Mouse (Mus musculus) liver, embryonic 14.5 days (tissue): Measurements from ENCODE around the gene Edem2. TPM values are rescaled to one million over a fixed set of nuclear protein-coding genes. Genes with fewer than 3 reads are reported as not detected.
"Not testable (repeated sequence)": the region's sequence is repeated elsewhere in the genome, so short reads cannot be mapped to it uniquely, and the experiment has no call there.

ENCODE experiments used
- ATAC-seq: fragments of 200-750 bp; cut with Nextera tagmentation; 2 replicates; pipeline ENCODE4 v1.8.0; 2017; ENCODE audit warnings: moderate number of reproducible peaks, mild to moderate bottlenecking, moderate library complexity; ENCODE audit not compliant: insufficient read depth
- DNase-seq, 3 experiments: peaks; one replicate each; pipeline ENCODE4 v3.0.0-alpha.2; 2012 to 2013; ENCODE audit warnings: low read depth in 3 of 3, low spot score in 3 of 3
- H3K27ac ChIP-seq: fragments of 300-500 bp; sonication (generic); 2 replicates; pipeline ENCODE4 v1.5.1; 2014; ENCODE audit warnings: moderate library complexity, mild to moderate bottlenecking, control low read depth, inconsistent platforms
- H3K27me3 ChIP-seq: fragments of 300-500 bp; sonication (generic); 2 replicates; pipeline ENCODE4 v1.6.1; 2014; ENCODE audit warnings: mild to moderate bottlenecking, low read length, moderate library complexity; ENCODE audit not compliant: control insufficient read depth, insufficient read depth
- H3K36me3 ChIP-seq: fragments of 300-500 bp; sonication (generic); replicated peaks from 2 replicates; pipeline ENCODE4 v1.6.1; 2014; ENCODE audit warnings: low read depth; ENCODE audit not compliant: control insufficient read depth, insufficient read depth
- H3K4me1 ChIP-seq, 2 experiments: fragments of 200-500 bp in 1 of 2; fragments of 300-500 bp in 1 of 2; sonication (generic) in 1 of 2; replicated peaks; 2 replicates each; pipeline ENCODE4 v1.6.1; 2012 to 2014; ENCODE audit warnings: antibody characterized with exemption in 1 of 2, inconsistent platforms in 1 of 2, low read length in 1 of 2; ENCODE audit not compliant: control insufficient read depth in 2 of 2, insufficient read depth in 2 of 2
- H3K4me2 ChIP-seq: fragments of 300-500 bp; sonication (generic); 2 replicates; pipeline ENCODE4 v1.6.1; 2014; ENCODE audit warnings: low read depth, mild to moderate bottlenecking, control low read depth, moderate library complexity
- H3K4me3 ChIP-seq, 2 experiments: fragments of 200-500 bp in 1 of 2; fragments of 300-500 bp in 1 of 2; sonication (generic) in 1 of 2; 2 replicates each; pipeline ENCODE4 v1.5.1; 2012 to 2014; ENCODE audit warnings: low read depth in 2 of 2, low read length in 2 of 2, mild to moderate bottlenecking in 2 of 2, control low read depth in 1 of 2, inconsistent platforms in 1 of 2, moderate library complexity in 1 of 2; ENCODE audit not compliant: insufficient read depth in 1 of 2
- H3K9ac ChIP-seq: fragments of 300-500 bp; sonication (generic); replicated peaks from 2 replicates; pipeline ENCODE4 v1.6.1; 2014; ENCODE audit warnings: mild to moderate bottlenecking, control low read depth, moderate library complexity
- H3K9me3 ChIP-seq: fragments of 300-500 bp; sonication (generic); 2 replicates; pipeline ENCODE4 v1.6.1; 2016; ENCODE audit warnings: low read length, mixed read lengths; ENCODE audit not compliant: control insufficient read depth
- CTCF ChIP-seq: IDR thresholded peaks from 2 replicates; pipeline ENCODE4 v1.5.1; 2016; ENCODE audit warnings: antibody characterized with exemption, low read depth, control low read depth
- EP300 ChIP-seq: IDR thresholded peaks from 2 replicates; pipeline ENCODE4 v1.6.1; 2016; ENCODE audit warnings: antibody characterized with exemption, low read depth
- WGBS: fragments of 180-500 bp; shearing (Covaris S2); extraction: QIAGEN DNeasy Blood & Tissue Kit; methylation state at CpG from one replicate; pipeline ENCODE4 v1.1.7; 2014; ENCODE audit not compliant: insufficient replicate concordance; 5-methylcytosine and 5-hydroxymethylcytosine counted together
- polyA plus RNA-seq, 2 experiments: library from polyadenylated mRNA; depleted of rRNA in 1 of 2; stranded (reverse) in 1 of 2; unstranded in 1 of 2; fragments of >200 nt; fragmentation: Nextera tagmentation in 1 of 2; extraction: Ambion mirVana in 1 of 2; gene quantifications; 2 replicates each; pipeline versions ENCODE4 v1.2.1 to v1.2.3; 2012 to 2014

Edem2 gene
- polyA plus RNA-seq, 2 experiments = 13.9 to 21.2 TPM

DNA sequence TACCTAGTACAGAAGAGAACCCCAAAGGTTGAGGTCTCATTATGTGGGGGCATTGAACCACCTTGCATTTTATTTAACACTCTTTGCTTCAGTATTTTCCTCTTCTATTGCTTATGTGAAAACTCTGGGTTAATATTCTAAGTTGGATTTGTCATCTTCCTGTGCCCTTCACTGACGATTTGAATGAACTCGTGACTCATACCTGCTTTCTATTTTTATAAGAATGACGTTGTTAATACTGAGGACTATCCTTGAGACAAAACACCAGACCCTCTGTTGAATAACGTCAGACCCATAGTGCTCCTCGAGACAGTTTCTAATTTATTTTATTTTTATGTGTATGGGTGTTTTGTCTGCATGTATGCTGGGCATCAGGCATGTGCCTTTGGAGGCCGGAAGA, 7.7 kb upstream of the Edem2 start:
- Histone ChIP-seq H3K27me3 (no peaks in the 10 kb centered on the region), H3K9me3 (no peaks in the 10 kb centered on the region), H3K4me3 (no peak overlapping the region), H3K9ac (no peak overlapping the region), H3K27ac (no peak overlapping the region), H3K36me3 (no peaks in the 10 kb centered on the region), H3K4me2 (no peak overlapping the region), H3K4me1 (no peaks in the 10 kb centered on the region)
- ATAC-seq (no peak), DNase-seq (no peak)
- no peak for TF ChIP-seq EP300
- no peak for TF ChIP-seq CTCF
- 52% methylated on average over 6 of the region's 6 CpGs for WGBS

GRCm38 (mm10) chr2:155735766-155736165, 6.5 kb upstream of the Edem2 start, which contains the start of gene Gm17581:
Gm17581 (minus strand) TSS chr2:155735866.
- H3K9ac ChIP-seq, DNase-seq, H3K4me3 ChIP-seq, H3K4me1 ChIP-seq, H3K36me3 ChIP-seq, H3K9me3 ChIP-seq, H3K4me2 ChIP-seq, H3K27ac ChIP-seq, H3K27me3 ChIP-seq, ATAC-seq: not testable (repeated sequence)
- 67% methylated on average over 5 of the region's 5 CpGs for WGBS

DNA sequence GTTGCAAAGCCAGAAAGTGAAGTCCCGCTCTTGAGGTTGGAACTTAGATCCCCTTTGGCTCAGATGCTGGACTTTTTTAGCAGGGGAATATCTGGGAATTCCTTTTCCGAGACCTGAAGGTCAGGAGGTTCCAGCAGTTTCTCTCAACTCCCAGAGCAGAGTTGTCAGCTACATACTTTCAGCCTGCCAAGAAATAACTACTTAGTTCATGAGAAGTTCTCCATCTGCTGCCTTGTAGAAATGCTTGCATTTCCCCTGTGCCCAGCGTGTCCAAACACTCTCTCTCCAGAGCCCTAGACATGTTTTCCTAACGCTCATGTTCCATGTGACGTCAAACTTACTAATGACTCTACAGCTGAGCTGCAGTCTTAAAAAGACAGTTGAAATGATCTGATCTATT, 5.8 kb upstream of the Edem2 start:
- H3K4me2 ChIP-seq = no peak overlapping the region
- H3K4me3 ChIP-seq = no peak overlapping the region
- ATAC-seq (no peak), DNase-seq (no peak)
- H3K27me3 ChIP-seq = no peaks in the 10 kb centered on the region
- H3K4me1 ChIP-seq = no peaks in the 10 kb centered on the region
- TF ChIP-seq EP300 = no peak
- no peak for TF ChIP-seq CTCF
- no peak overlapping the region for H3K27ac ChIP-seq
- no peak overlapping the region for H3K9ac ChIP-seq
- H3K36me3 ChIP-seq = no peaks in the 10 kb centered on the region
- 64% methylated on average over 5 of the region's 5 CpGs for WGBS
- no peaks in the 10 kb centered on the region for H3K9me3 ChIP-seq

- H3K9ac ChIP-seq = peak overlapping the region; percentile 79
- TF ChIP-seq EP300 = no peak
- no peak for TF ChIP-seq CTCF
- H3K36me3 ChIP-seq = no peaks in the 10 kb centered on the region
- H3K27me3 ChIP-seq = no peaks in the 10 kb centered on the region
- 0 out of 2 replicates have a peak, but pooled peaks have one; percentile 14 for ATAC-seq
- peak overlapping the region; percentile 87 for H3K4me2 ChIP-seq
- 6% methylated on average over 15 of the region's 15 CpGs for WGBS
- peak overlapping the region; percentile 67 to 93 for H3K4me3 ChIP-seq
- H3K27ac ChIP-seq = no peak overlapping the region
- peaks cover 4 to 5% of the 10 kb centered on the region in 2 experiments; a peak in 1 of 4 replicates for H3K4me1 ChIP-seq
- H3K9me3 ChIP-seq = no peaks in the 10 kb centered on the region
- no peak for DNase-seq
Measured at GRCm38 (mm10) chr2:155728742-155729141, 533 bp downstream of the Edem2 start.

DNA sequence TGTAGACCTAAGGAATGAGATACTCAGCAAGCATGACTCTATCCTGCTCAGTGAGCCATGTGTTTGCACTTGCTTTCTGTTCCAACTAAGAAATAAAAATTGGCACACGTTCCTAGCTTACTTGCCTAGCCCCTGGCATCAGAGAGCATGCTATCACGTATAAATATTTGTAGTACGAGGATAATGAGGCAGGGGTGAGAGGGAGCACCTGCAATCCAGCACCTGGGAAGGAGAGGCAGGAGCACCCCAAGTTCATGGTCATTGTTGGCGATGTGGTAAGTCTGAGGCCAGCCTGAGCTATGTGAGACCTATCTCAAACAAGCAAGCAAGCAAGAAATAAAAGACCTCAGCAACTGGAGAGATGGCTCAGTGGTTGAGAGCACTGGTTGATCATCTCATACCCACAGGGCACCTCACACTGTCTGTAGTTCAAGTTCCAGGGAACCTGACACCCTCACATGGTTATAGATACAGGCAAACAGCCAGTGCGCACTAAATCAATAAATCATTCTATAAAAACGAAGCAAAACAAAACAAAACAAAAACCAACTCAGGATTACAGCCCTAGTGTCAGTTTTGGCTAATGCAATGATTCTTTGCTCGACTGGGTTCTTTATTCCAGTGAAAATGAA, 1.4 kb downstream of the Edem2 start:
- 70% methylated on average over 7 of the region's 7 CpGs for WGBS
- DNase-seq = no peak
- H3K27ac ChIP-seq = no peak overlapping the region
- H3K9ac ChIP-seq = no peak overlapping the region
- H3K4me3 ChIP-seq = no peak overlapping the region; a peak in 1 of 4 replicates
- no peaks in the 10 kb centered on the region for H3K9me3 ChIP-seq
- H3K4me2 ChIP-seq = peak overlapping the region; percentile 87
- peaks cover 4 to 5% of the 10 kb centered on the region in 2 experiments; a peak in 1 of 4 replicates for H3K4me1 ChIP-seq
- TF ChIP-seq EP300 = no peak
- no peak for TF ChIP-seq CTCF
- no peak for ATAC-seq
- no peaks in the 10 kb centered on the region for H3K27me3 ChIP-seq
- H3K36me3 ChIP-seq = no peaks in the 10 kb centered on the region
